23 mouse cellular contexts compared by ENCODE assay signal in the genomic region with DNA sequence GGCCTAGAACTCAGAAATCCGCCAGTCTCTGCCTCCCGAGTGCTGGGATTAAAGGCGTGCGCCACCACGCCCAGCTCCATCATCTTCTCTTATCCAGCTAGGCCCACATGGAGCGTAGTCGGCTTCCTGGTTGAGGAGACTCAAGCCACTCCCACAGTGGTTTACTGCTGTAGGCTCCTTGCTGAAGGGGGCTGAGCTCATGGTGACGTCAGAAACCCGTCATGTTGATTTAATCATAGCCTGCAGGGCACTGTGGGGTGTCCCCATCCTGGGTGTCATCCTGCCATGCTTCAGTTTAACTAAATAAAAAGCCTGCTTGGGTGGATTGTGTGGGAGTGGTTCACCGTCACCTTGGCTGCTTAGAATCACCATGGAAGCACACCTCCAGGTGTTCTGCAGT.
"Had no signal": no experiment of that assay in that cellular context is flagged by ENCODE, and none has a peak within 500 bp of the region (broad histone marks: within the 10 kb centered on the region; RNA-seq: fewer than 3 reads in every experiment).

No protein-coding gene starts in this region.

- H3K27ac ChIP-seq: heart, adult 2 months; heart, embryonic 13.5 days; heart, embryonic 15.5 days; hindbrain, embryonic 15.5 days; hindbrain, postnatal 0 days; kidney, embryonic 15.5 days; kidney, postnatal 0 days; limb, embryonic 13.5 days; limb, embryonic 15.5 days; liver, embryonic 12.5 days; liver, embryonic 14.5 days had no signal

- DNase-seq: gastrocnemius, postnatal 14 days; heart, adult 11 months; heart, adult 2 months; heart, postnatal 14 days; heart, postnatal 36 days; kidney, adult 11 months; kidney, adult 2 months; kidney, adult 9 months; kidney, postnatal 14 days; layer of hippocampus, adult 9-11 months; layer of hippocampus, postnatal 36 days; left cerebral cortex, postnatal 4 days had no signal

- H3K4me3 ChIP-seq: heart, adult 2 months; heart, embryonic 13.5 days; heart, embryonic 15.5 days; hindbrain, embryonic 13.5 days; hindbrain, embryonic 15.5 days; kidney, embryonic 15.5 days; limb, embryonic 13.5 days; limb, embryonic 15.5 days; liver, embryonic 12.5 days had no signal
